Mouse (Mus musculus): ENCODE results near the gene Cdh10. TPM values are rescaled to one million over a fixed set of nuclear protein-coding genes. Genes with fewer than 3 reads are reported as not detected.

The Cdh10 gene
- total RNA-seq (2023): not detected

GRCm38 (mm10) chr15:18818185-18818973 is at the start of gene Cdh10:
Cdh10 (plus strand) TSS chr15:18818947.

